Mouse (Mus musculus): Measurements from ENCODE around the gene Aspg.

The Aspg gene

GRCm38 (mm10) chr12:112151244-112151979 lies 44.9 kb downstream of the Aspg start:
- no peak for DNase-seq (ENCODE audit: low spot score)

DNA sequence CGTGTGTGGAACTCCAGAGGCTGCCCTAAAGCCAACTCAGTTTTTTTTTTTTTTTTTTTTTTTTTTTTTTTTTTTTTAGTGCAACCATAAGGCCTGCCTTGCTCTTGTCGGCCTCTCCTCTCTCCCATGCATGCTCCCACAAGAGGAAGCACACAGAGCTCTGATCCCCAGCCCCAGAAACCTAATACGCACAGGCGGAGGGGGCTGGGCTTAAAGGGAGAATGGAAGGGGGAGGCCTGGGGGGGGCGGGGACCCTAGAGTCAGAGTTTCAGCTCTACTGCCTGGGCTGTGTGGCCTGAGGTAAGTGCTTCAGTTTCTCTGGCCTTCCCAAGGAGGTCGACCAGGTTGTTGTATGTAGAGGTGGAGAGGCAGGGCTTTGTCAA lies 45.5 kb downstream of the Aspg start:
- DNase-seq (ENCODE audit: low spot score): no peak

- no peak for DNase-seq (ENCODE audit: low spot score)
Measured at GRCm38 (mm10) chr12:112153597-112153996, 47.1 kb downstream of the Aspg start.

DNA sequence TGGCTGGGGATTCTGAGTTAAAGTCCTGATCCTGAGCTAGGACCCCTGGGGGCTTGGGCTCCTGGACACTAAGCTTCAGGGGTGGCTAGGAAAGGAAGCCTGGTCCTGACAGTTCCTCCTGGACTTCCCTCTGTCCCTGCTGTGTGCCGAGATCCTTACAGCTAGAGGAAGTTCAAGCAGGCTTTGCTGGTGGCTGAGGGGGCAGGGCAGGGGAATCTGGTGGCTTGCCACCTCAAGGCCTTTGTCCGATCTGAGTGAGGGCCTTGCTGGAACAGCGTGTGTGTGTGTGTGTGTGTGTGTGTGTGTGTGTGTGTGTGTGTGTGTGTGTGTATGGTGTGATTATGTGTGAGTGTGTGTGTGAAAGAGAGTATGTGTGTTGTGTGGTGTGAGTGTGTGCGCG lies 48.0 kb downstream of the Aspg start:
- DNase-seq (ENCODE audit: low spot score): no peak

DNA sequence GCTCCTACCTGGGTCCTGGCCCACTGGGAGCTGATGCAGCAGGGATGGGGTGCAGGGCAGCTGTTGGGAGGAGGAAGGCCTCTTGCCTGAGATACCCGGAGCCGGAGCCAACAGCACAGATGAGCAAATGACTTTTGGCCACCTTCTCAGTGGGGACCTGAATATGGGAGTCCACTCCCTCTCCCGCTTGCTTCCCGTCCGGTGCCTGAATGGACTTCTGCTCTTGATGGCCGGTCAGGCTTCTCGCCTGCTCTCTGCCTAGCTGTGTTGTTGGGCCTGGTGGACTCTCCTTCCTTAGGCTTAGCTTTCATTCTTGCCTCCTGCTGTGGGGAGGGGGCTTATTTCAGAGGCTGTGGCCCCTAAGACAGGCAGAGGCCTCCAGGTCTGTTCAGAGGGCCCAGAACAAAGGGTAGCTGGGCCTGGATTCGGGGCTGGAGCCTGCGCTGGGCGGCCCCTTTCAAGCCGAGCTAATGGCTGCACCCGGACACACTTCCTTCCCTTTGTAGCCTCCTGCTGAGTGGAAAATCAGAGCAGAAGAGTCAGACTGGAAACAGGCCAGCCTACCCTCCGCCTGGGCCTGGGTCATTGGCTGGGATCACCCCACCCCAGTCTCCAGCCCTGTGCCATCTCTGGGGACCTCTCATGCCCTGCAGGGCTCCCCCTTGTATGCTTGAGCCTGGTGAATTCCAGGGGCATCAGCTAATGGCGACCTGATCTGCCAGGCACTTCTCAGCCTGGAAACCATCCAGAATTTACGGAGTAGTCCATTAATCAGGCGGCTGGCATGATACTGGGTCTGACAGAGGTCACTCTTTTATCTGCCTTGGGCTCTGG lies 49.0 kb downstream of the Aspg start:
- no peak for DNase-seq (ENCODE audit: low spot score)

DNA sequence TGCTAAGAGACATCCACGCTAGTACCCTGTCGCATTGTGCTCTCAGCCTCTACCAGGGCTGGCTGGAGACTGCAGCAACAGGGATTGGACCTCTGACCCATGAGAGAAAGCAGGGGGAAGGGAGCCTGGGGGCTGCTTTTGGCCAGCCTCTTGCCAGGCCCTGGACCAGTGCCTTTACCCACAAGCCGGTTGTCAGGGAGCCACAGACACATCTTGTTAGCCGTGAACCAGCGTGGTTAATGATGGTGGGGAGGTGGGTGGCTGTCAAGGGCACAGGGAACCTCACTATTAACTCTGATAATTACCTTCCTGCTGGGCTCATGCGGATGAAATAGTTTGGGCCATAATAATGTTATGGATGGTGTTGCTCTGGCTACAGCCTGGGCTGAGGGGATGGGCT lies 50.3 kb downstream of the Aspg start:
- no peak for DNase-seq (ENCODE audit: low spot score)

DNA sequence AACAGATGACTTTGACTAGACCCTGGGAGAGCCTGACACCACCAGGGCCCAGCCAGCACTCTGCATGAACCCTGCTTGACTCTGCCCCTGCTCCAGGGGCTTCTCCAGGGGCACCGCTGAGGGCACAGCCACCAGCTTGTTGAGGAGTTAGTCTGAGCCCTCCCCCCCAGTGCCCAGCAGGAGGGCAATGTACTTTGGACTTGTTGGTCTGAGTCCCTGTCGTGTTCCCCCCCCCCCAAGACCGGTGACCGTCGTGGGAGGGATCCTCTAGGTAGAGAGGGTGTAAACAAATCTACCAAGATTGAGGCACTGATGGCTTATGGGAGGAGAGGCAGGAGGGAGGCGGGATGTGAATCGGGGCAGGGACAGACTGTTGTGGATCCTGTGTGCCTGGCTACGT lies 51.8 kb downstream of the Aspg start:
- DNase-seq (ENCODE audit: low spot score): no peak

DNA sequence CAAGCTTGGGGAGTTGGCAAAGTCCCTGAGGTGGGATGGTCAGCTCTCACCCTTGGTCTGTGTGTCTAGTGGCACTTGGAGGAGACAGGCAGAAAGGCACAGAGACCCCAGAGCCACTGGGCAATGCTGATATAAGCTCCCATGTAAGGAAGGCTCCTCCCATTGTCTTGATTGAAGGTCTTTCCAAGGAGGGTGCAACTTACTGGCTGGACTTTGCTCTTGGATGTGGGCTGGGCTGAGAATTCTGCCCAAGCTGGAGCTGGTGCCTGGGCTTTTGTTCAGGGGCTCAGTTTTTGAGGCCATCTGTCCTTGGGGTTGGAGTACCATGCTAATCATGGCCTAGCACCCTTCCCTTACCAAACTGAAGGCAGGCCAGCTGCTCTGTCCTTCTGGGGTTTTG lies 52.3 kb downstream of the Aspg start:
- DNase-seq (ENCODE audit: low spot score): no peak

- DNase-seq (ENCODE audit: low spot score): no peak
Measured at GRCm38 (mm10) chr12:112163981-112164839, 57.7 kb downstream of the Aspg start.

- DNase-seq (ENCODE audit: low spot score): no peak
Measured at GRCm38 (mm10) chr12:112164840-112165219, 58.4 kb downstream of the Aspg start.

- DNase-seq (ENCODE audit: low spot score): no peak
Measured at GRCm38 (mm10) chr12:112169240-112169639, 62.8 kb downstream of the Aspg start.

GRCm38 (mm10) chr12:112170671-112171574 lies 64.4 kb downstream of the Aspg start:
- DNase-seq (ENCODE audit: low spot score): no peak

DNA sequence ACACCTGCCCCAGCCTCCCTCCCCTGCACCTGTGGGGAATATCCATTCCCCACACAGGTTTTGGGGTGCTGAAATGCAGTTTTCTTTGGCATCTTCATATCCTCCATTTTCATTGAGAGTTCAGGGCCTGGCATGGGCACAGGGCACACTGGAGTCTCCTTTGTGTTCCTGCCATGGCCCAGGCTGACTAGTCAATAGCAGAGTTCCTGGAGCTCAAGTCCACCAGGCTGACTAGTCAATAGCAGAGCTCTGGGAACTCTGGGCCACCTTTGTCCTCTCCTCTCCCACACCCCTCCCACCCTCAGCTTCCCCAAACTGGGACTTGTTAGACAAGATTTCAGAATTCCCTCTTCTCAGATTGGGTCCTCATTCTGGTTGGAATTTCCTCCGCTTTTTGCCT lies 65.2 kb downstream of the Aspg start:
- no peak for DNase-seq (ENCODE audit: low spot score)

DNA sequence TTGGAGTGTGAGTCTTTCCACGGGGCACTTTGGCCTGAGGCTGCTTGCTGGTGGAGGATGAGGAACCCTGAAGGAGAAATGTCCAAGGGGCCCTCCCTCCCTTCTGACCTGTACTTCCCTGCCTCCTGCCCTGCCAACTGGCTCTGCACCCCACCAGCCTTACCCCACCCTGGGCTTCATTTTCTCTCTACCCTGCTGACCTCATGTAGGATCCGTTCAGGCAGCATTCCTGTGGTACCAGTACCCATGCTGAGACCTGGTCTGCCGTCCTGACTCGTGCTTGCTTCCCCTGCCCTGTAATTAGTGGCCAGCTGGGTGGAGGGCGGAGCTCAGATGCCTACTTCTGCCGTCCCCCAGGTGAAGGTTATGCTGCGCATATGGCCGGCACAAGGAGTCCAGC lies 65.7 kb downstream of the Aspg start:
- DNase-seq (ENCODE audit: low spot score): no peak

Data from left cerebral cortex, adult 11 months (tissue).